Mouse (Mus musculus) intestine, embryonic 16.5 days (tissue): Measurements from ENCODE around the gene Mrtfa. TPM values are rescaled to one million over a fixed set of nuclear protein-coding genes. Genes with fewer than 3 reads are reported as not detected.
"Not testable (repeated sequence)": the region's sequence is repeated elsewhere in the genome, so short reads cannot be mapped to it uniquely, and the experiment has no call there.

ENCODE experiments used
- ATAC-seq: fragments of 200-750 bp; cut with Nextera tagmentation; 2 replicates; pipeline ENCODE4 v1.8.0; 2017; ENCODE audit warnings: moderate TSS enrichment, moderate library complexity
- H3K27ac ChIP-seq: fragments of 300-500 bp; sonication (generic); 2 replicates; pipeline ENCODE4 v1.5.1; 2014; ENCODE audit warnings: mild to moderate bottlenecking, low read length
- H3K27me3 ChIP-seq: fragments of 300-500 bp; sonication (generic); replicated peaks from 2 replicates; pipeline ENCODE4 v1.6.1; 2014; ENCODE audit warnings: low read length, control low read depth, mixed read lengths; ENCODE audit not compliant: control insufficient read depth, insufficient read depth
- H3K36me3 ChIP-seq: fragments of 300-500 bp; sonication (generic); 2 replicates; pipeline ENCODE4 v1.6.1; 2014; ENCODE audit warnings: low read length, control low read depth; ENCODE audit not compliant: control insufficient read depth, insufficient read depth
- H3K4me1 ChIP-seq: fragments of 300-500 bp; sonication (generic); 2 replicates; pipeline ENCODE4 v1.6.1; 2014; ENCODE audit warnings: low read length, control low read depth, mixed read lengths; ENCODE audit not compliant: control insufficient read depth, insufficient read depth
- H3K4me2 ChIP-seq: fragments of 300-500 bp; sonication (generic); 2 replicates; pipeline ENCODE4 v1.6.1; 2014; ENCODE audit warnings: low read depth, low read length, control low read depth
- H3K4me3 ChIP-seq: fragments of 300-500 bp; sonication (generic); 2 replicates; pipeline ENCODE4 v1.5.1; 2014; ENCODE audit warnings: mild to moderate bottlenecking, low read length
- H3K9ac ChIP-seq: fragments of 300-500 bp; sonication (generic); 2 replicates; pipeline ENCODE4 v1.6.1; 2014; ENCODE audit warnings: low read depth, low read length
- H3K9me3 ChIP-seq: fragments of 300-500 bp; sonication (generic); 2 replicates; pipeline ENCODE4 v1.6.1; 2016; ENCODE audit warnings: low read length, control low read depth; ENCODE audit not compliant: control insufficient read depth
- WGBS: fragments of 180-500 bp; shearing (Covaris S2); extraction: QIAGEN DNeasy Blood & Tissue Kit; methylation state at CpG from one replicate; pipeline ENCODE4 v1.1.7; 2014; 5-methylcytosine and 5-hydroxymethylcytosine counted together
- polyA plus RNA-seq: library from polyadenylated mRNA; unstranded; fragments of >200 nt; fragmentation: Nextera tagmentation; extraction: Ambion mirVana; gene quantifications from 2 replicates; pipeline ENCODE4 v1.2.1, GENCODE M21; 2015

The Mrtfa gene
- polyA plus RNA-seq, 1 experiment from 2014 or later, result 13.7 TPM

DNA sequence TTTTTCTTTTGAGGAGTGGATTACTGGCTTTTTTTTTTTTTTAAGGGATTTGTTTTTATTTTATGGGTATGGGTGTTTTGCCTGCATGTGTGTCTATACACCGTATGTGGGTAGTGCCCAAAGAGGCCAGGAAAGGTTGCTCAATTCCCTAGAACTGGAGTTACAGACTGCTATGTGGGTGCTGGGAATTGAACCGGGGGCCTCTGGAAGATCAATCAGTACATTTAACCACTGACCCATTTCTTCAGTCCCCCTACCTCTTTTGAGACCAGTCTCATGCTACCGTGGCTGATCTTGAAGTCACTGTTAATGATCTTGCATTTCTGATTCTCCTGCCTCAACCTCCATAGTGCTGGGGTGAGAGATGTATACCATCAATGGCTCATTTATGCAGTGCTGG lies 36.7 kb upstream of the Mrtfa start:
- H3K36me3 ChIP-seq, result no peaks in the 10 kb centered on the region
- H3K4me2 ChIP-seq, result no peak overlapping the region
- peaks cover 3% of the 10 kb centered on the region; the same call in 1 of the 2 replicates for H3K4me1 ChIP-seq
- ATAC-seq, result no peak
- H3K27me3 ChIP-seq, result no peaks in the 10 kb centered on the region
- no peak overlapping the region for H3K27ac ChIP-seq
- no peak overlapping the region for H3K9ac ChIP-seq
- H3K4me3 ChIP-seq, result no peak overlapping the region
- WGBS, result 92% methylated on average over 3 of the region's 3 CpGs
- H3K9me3 ChIP-seq, result no peaks in the 10 kb centered on the region

DNA sequence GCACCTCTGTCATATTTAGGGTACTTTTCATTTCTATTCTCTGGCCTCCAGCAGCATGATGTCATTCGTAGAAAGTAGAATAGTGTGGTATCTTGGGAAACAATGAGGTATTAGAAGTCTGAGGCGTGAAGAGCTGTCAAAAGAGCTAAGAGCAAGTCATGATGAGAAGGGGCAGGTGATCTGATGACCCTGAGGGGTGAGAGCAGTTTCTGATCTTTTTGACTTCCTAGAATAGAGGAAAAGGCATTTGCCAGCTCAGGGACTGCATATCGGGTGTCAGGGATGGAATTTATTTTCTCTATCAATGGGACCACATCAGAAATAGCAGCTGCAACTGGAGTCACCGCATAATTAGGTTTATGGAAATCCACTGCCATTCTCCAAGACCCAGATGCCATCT lies 36.2 kb upstream of the Mrtfa start:
- ATAC-seq, result no peak
- WGBS, result 73% methylated on average over 4 of the region's 4 CpGs
- H3K4me1 ChIP-seq, result peaks cover 3% of the 10 kb centered on the region; the same call in 1 of the 2 replicates

DNA sequence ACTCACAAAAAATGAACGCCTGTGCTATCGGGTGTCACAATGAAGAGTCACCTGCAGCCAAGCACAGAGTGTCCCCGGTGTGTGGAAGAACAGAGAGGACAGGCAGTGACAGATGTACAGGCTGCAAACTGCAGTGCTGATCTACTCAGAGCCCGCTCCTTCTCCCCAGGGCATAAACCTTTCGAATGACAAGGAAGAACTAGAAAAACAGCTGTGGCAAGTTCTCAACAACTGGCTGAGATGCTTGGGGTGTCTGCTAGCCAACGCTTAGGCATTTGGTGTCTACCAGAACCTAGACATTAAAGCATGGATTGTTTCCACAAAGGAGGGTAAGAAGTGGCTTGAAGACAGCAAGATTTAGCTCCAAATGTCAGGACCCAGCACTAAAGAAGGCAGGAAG lies 35.2 kb upstream of the Mrtfa start:
- H3K27ac ChIP-seq, result no peak overlapping the region
- no peak overlapping the region for H3K9ac ChIP-seq
- no peak overlapping the region for H3K4me3 ChIP-seq
- no peak overlapping the region for H3K4me2 ChIP-seq
- WGBS, result 80% methylated on average over 6 of the region's 6 CpGs
- no peaks in the 10 kb centered on the region for H3K27me3 ChIP-seq
- H3K9me3 ChIP-seq, result no peaks in the 10 kb centered on the region
- no peaks in the 10 kb centered on the region for H3K36me3 ChIP-seq
- H3K4me1 ChIP-seq, result peaks cover under 1% of the 10 kb centered on the region; the same call in 1 of the 2 replicates
- ATAC-seq, result no peak

More for the DNA sequence above, 36.2 kb upstream of the Mrtfa start:
- no peaks in the 10 kb centered on the region for H3K27me3 ChIP-seq
- H3K9me3 ChIP-seq, result no peaks in the 10 kb centered on the region
- H3K27ac ChIP-seq, result no peak overlapping the region
- H3K9ac ChIP-seq, result no peak overlapping the region
- H3K36me3 ChIP-seq, result no peaks in the 10 kb centered on the region
- no peak overlapping the region for H3K4me2 ChIP-seq
- H3K4me3 ChIP-seq, result no peak overlapping the region

DNA sequence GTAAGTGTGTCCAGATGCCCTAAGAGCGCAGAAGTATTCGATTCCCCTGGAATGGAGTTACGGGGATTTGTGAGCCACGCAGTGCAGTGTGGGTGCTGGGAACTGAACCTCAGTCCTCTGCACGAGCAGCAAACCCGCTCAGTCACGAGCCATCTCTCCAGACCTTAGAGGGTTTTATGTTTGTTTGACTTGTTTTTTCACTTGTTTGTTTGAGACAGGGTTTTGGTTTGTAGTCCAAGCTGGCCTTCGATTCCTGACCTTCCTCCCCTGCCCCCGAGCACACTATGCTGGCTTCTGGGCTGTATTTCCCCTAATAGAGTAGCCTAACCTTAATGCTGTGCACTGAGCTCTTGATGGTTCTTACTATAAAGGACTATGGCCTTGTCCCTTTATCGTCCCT lies 34.5 kb upstream of the Mrtfa start:
- H3K4me2 ChIP-seq, result no peak overlapping the region
- no peaks in the 10 kb centered on the region for H3K36me3 ChIP-seq
- H3K9ac ChIP-seq, result no peak overlapping the region
- 88% methylated on average over 10 of the region's 10 CpGs for WGBS
- H3K27ac ChIP-seq, result no peak overlapping the region
- no peaks in the 10 kb centered on the region for H3K9me3 ChIP-seq
- no peak for ATAC-seq
- no peaks in the 10 kb centered on the region for H3K27me3 ChIP-seq
- H3K4me3 ChIP-seq, result no peak overlapping the region
- no peaks in the 10 kb centered on the region; the same call in 1 of the 2 replicates for H3K4me1 ChIP-seq

DNA sequence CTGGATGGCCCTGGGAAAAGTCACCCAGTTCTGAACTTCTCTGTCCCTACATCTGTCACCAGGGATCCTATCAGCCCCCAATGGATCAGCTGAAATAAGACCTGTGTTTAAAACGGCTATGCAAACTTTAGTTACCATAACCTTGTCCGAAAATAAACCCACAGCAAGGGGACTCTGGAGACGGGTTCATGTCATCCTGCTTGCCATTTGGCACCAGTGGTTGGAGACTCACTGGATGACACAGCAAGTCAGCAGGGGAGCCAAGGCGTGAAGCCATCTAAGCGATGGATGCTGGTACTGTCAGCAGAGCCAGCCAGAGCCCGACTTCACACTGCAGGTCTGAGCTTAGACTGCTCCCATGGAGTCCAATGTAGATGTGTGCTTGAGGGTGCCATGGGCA lies 30.9 kb upstream of the Mrtfa start:
- Histone ChIP-seq H3K4me2 (no peak overlapping the region), H3K9ac (no peak overlapping the region), H3K9me3 (no peaks in the 10 kb centered on the region), H3K36me3 (no peaks in the 10 kb centered on the region), H3K4me3 (no peak overlapping the region), H3K27ac (no peak overlapping the region), H3K27me3 (no peaks in the 10 kb centered on the region), H3K4me1 (no peaks in the 10 kb centered on the region)
- 64% methylated on average over 6 of the region's 6 CpGs for WGBS
- no peak for ATAC-seq

DNA sequence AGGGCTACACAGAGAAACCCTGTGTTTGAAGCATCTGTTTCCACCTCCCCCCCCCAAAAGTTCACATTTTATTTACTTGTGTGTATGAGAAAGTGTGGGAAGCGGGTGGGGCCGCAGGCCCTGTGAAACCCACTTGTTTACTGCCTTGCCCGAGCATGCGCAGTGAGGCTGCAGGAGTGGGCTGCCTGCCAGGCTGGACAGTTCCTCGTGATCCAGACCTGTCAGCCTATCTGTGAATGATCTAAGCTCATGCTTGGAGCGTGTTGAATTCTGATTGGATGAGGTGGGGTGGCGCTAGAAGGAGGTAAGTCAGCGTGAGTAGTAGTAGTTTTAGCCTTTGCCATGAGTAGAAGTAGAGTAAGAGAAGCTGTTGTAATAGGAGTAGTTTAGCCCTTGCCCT lies 29.5 kb upstream of the Mrtfa start:
- not testable (repeated sequence) for H3K4me1 ChIP-seq, H3K4me2 ChIP-seq, H3K9ac ChIP-seq, H3K27ac ChIP-seq, H3K4me3 ChIP-seq, H3K27me3 ChIP-seq, H3K36me3 ChIP-seq, H3K9me3 ChIP-seq, ATAC-seq
- WGBS, result 59% methylated on average over 8 of the region's 8 CpGs

DNA sequence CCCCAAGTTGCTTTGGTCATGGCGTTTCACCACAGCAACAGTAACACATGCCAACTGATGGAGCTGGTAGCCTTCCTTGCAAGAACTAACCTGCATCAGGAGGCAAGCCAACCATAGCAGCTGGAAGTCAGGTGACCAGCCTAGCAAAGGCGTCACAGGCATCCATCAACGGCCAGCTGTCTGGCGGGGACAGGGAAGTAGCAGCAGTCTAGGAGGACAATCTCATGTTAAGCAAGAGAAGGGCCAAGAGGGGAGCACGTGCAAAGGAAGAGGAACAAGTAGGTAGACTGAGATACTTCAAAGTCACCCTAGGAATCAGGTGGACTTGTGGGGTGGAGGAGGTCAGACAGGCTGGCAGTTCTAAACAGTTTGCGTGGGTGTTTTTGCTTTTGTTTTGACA lies 28.5 kb upstream of the Mrtfa start:
- no peak for ATAC-seq
- 70% methylated on average over 6 of the region's 6 CpGs for WGBS
- Histone ChIP-seq H3K27me3 (no peaks in the 10 kb centered on the region), H3K4me2 (no peak overlapping the region), H3K27ac (no peak overlapping the region), H3K4me3 (no peak overlapping the region), H3K9me3 (no peaks in the 10 kb centered on the region), H3K9ac (no peak overlapping the region), H3K4me1 (no peaks in the 10 kb centered on the region), H3K36me3 (no peaks in the 10 kb centered on the region)

DNA sequence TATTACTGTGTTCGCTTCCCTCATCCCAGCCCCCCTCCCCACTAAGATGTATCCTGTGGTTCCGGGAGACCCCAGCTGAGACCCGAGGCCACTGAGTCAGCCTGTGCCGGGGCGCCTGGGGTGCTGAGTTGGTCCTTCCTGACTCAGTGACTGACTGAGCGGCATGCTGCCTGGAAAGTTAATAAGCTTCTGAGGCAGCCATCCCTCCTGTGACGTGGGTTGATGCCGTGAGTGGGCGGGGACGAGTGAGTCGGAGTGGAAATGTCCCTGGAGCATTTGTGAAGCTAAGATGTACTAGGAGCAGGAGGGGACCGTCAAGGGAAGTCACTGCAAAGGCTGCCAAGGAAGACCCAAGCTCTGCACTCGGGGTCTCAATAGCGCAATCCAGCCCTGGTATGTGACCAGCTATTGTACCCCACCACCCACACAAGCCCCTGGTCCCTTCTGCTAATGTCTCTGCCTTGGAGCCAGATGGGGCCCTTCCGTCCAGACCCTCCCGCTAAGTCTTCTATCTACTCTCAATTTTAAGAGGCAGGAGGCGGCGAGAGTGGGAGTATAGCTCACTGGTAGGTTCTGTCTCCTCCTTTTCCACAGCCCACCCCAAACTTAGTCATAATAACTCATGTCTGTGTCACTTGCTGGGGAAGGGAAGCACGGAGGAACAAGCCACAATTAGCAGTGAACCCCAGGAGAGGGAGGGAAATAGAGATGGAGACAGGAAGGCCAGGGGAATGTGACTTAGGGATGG lies 26.5 kb upstream of the Mrtfa start:
- no peak for ATAC-seq
- Histone ChIP-seq H3K9me3 (no peaks in the 10 kb centered on the region), H3K4me1 (peaks cover 7% of the 10 kb centered on the region; the same call in 1 of the 2 replicates), H3K36me3 (no peaks in the 10 kb centered on the region), H3K4me2 (no peak overlapping the region), H3K4me3 (no peak overlapping the region), H3K9ac (no peak overlapping the region), H3K27ac (no peak overlapping the region), H3K27me3 (no peaks in the 10 kb centered on the region)
- WGBS, result 85% methylated on average over 19 of the region's 19 CpGs

DNA sequence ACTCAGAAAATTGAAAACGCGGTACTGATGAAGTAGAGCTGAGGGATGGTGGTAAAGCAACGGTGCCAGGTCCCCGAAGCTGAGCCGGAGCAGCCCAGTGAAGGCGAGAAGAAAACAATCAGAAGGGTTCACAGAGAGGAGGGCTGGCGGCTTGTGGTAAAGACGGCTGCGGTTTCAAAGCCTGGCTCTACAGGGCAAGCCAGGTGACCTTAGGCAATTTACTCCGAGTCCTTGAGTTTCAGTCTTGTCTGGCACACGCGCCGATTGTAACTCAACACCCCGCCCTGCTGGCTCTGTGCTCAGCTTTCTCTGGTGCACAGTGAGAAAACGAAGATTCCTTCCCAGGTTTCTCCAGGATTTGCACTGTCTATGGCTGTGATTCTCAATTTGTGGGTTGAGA lies 22.4 kb upstream of the Mrtfa start:
- H3K9ac ChIP-seq, result no peak overlapping the region
- H3K27me3 ChIP-seq, result no peaks in the 10 kb centered on the region
- H3K36me3 ChIP-seq, result no peaks in the 10 kb centered on the region
- H3K4me1 ChIP-seq, result peaks cover 7% of the 10 kb centered on the region; the same call in 1 of the 2 replicates
- 41% methylated on average over 15 of the region's 15 CpGs for WGBS
- ATAC-seq, result peak; percentile 38; the same call in 1 of the 2 replicates
- no peak overlapping the region for H3K27ac ChIP-seq
- no peaks in the 10 kb centered on the region for H3K9me3 ChIP-seq
- 0 out of 2 replicates have a peak overlapping the region, but pooled peaks have one; percentile 3 for H3K4me2 ChIP-seq
- no peak overlapping the region for H3K4me3 ChIP-seq

DNA sequence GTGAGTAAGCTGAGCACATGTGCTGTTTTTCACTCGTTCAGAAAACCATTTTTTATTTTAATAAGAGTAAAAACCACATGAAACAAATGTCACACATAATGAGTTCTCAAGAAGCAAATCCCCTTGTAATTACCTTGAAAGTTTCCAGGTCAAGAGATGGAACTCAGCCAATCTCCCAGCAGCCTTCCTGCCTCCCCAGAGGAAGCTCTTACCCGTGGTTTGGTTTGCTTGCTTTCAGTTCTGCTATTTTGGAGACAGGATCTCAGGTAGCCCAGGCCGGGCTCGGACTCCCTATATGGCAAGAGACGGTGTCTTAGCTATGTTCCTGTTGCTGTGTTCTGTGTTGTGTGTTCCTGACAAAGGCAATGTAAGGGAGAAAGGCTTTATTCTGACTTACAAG lies 19.9 kb upstream of the Mrtfa start:
- Histone ChIP-seq H3K9me3 (no peaks in the 10 kb centered on the region), H3K4me2 (no peak overlapping the region), H3K36me3 (no peaks in the 10 kb centered on the region), H3K4me3 (no peak overlapping the region), H3K9ac (no peak overlapping the region), H3K27ac (no peak overlapping the region), H3K27me3 (no peaks in the 10 kb centered on the region), H3K4me1 (peaks cover 7% of the 10 kb centered on the region; the same call in 1 of the 2 replicates)
- no peak for ATAC-seq
- WGBS, result 69% methylated on average over 5 of the region's 5 CpGs
